Mouse (Mus musculus): ENCODE results near the gene Gm4981. TPM values are rescaled to one million over a fixed set of nuclear protein-coding genes. Genes with fewer than 3 reads are reported as not detected.
A peak's percentile ranks its signal among the peaks of the same experiment; 100 is the strongest.
"Not testable (repeated sequence)": the region's sequence is repeated elsewhere in the genome, so short reads cannot be mapped to it uniquely, and the experiment has no call there.

Gm4981 gene
- polyA plus RNA-seq, 1 experiment from 2014 or later: not detected

- H3K4me3 ChIP-seq; H3K4me1 ChIP-seq; H3K36me3 ChIP-seq; H3K27me3 ChIP-seq; H3K27ac ChIP-seq (replicated peaks); H3K4me2 ChIP-seq (replicated peaks); H3K9ac ChIP-seq (replicated peaks): not testable (repeated sequence)
- peak; percentile 86 for ATAC-seq (replicated peaks)
- WGBS: 88% methylated on average over 35 of the region's 35 CpGs
- peaks cover 12% of the 10 kb centered on the region for H3K9me3 ChIP-seq
These were observed 4.5 kb downstream of the Gm4981 start for GRCm38 (mm10) chr10:58231779-58232640.

- not testable (repeated sequence) for H3K4me2 ChIP-seq (replicated peaks); H3K9ac ChIP-seq (replicated peaks); H3K4me3 ChIP-seq; H3K4me1 ChIP-seq; H3K27me3 ChIP-seq; H3K36me3 ChIP-seq; H3K27ac ChIP-seq (replicated peaks)
- ATAC-seq (replicated peaks): peak; percentile 19
- H3K9me3 ChIP-seq: peaks cover 12% of the 10 kb centered on the region
- 83% methylated on average over 5 of the region's 7 CpGs for WGBS
These were observed 5.4 kb downstream of the Gm4981 start for GRCm38 (mm10) chr10:58231088-58231487.

GRCm38 (mm10) chr10:58230021-58230420 is 6.5 kb downstream of the Gm4981 start:
- not testable (repeated sequence) for H3K4me3 ChIP-seq; H3K27ac ChIP-seq (replicated peaks); H3K4me2 ChIP-seq (replicated peaks); H3K4me1 ChIP-seq; ATAC-seq (replicated peaks); H3K36me3 ChIP-seq; H3K9ac ChIP-seq (replicated peaks); H3K27me3 ChIP-seq
- H3K9me3 ChIP-seq: peaks cover 12% of the 10 kb centered on the region
- 58% methylated on average over 3 of the region's 3 CpGs for WGBS

GRCm38 (mm10) chr10:58227798-58228197 is 8.7 kb downstream of the Gm4981 start:
- not testable (repeated sequence) for H3K27me3 ChIP-seq; ATAC-seq (replicated peaks); H3K27ac ChIP-seq (replicated peaks); H3K4me2 ChIP-seq (replicated peaks); H3K4me3 ChIP-seq; H3K9ac ChIP-seq (replicated peaks); H3K4me1 ChIP-seq; H3K36me3 ChIP-seq
- H3K9me3 ChIP-seq: peaks cover 12% of the 10 kb centered on the region
- 89% methylated on average over 2 of the region's 6 CpGs for WGBS

- not testable (repeated sequence) for ATAC-seq (replicated peaks)
- 76% methylated on average over 4 of the region's 4 CpGs for WGBS
These were observed 10.1 kb downstream of the Gm4981 start for GRCm38 (mm10) chr10:58226357-58226756.

GRCm38 (mm10) chr10:58224827-58225785 is 11.4 kb downstream of the Gm4981 start, which contains the start of gene AW822073:
TSS of gene AW822073 (minus strand) at chr10:58224930.
- not testable (repeated sequence) for H3K36me3 ChIP-seq; H3K4me2 ChIP-seq (replicated peaks); H3K27ac ChIP-seq (replicated peaks); ATAC-seq (replicated peaks); H3K4me3 ChIP-seq; H3K27me3 ChIP-seq; H3K9ac ChIP-seq (replicated peaks); H3K9me3 ChIP-seq; H3K4me1 ChIP-seq
- 87% methylated on average over 18 of the region's 18 CpGs for WGBS

More at GRCm38 (mm10) chr10:58226357-58226756, 10.1 kb downstream of the Gm4981 start:
- H3K4me3 ChIP-seq; H3K9ac ChIP-seq (replicated peaks); H3K4me1 ChIP-seq; H3K9me3 ChIP-seq; H3K27me3 ChIP-seq; H3K4me2 ChIP-seq (replicated peaks); H3K36me3 ChIP-seq; H3K27ac ChIP-seq (replicated peaks): not testable (repeated sequence)

GRCm38 (mm10) chr10:58223972-58224805 is 12.3 kb downstream of the Gm4981 start:
- not testable (repeated sequence) for H3K9ac ChIP-seq (replicated peaks); H3K4me1 ChIP-seq; H3K9me3 ChIP-seq; H3K27me3 ChIP-seq; H3K4me3 ChIP-seq; H3K27ac ChIP-seq (replicated peaks); H3K4me2 ChIP-seq (replicated peaks); ATAC-seq (replicated peaks); H3K36me3 ChIP-seq
- 85% methylated on average over 31 of the region's 31 CpGs for WGBS

- WGBS: 88% methylated on average over 4 of the region's 6 CpGs
- H3K9me3 ChIP-seq; H3K9ac ChIP-seq (replicated peaks); ATAC-seq (replicated peaks); H3K4me3 ChIP-seq; H3K27me3 ChIP-seq; H3K4me2 ChIP-seq (replicated peaks); H3K36me3 ChIP-seq; H3K4me1 ChIP-seq; H3K27ac ChIP-seq (replicated peaks): not testable (repeated sequence)
These were observed 13.3 kb downstream of the Gm4981 start for GRCm38 (mm10) chr10:58223161-58223560.

- H3K27ac ChIP-seq (replicated peaks); H3K4me1 ChIP-seq; H3K4me2 ChIP-seq (replicated peaks); H3K36me3 ChIP-seq; H3K9ac ChIP-seq (replicated peaks); H3K27me3 ChIP-seq; H3K9me3 ChIP-seq; H3K4me3 ChIP-seq; ATAC-seq (replicated peaks): not testable (repeated sequence)
- WGBS: 90% methylated on average over 2 of the region's 2 CpGs
These were observed 14.9 kb downstream of the Gm4981 start for GRCm38 (mm10) chr10:58221571-58221970.

- no peak overlapping the region for H3K4me3 ChIP-seq
- no peak overlapping the region for H3K27ac ChIP-seq (replicated peaks)
- no peaks in the 10 kb centered on the region for H3K4me1 ChIP-seq
- no peaks in the 10 kb centered on the region for H3K27me3 ChIP-seq
- H3K4me2 ChIP-seq (replicated peaks): no peak overlapping the region
- no peak overlapping the region for H3K9ac ChIP-seq (replicated peaks)
- H3K9me3 ChIP-seq: no peaks in the 10 kb centered on the region; the same call in 1 of the 2 replicates
- no peak for ATAC-seq (replicated peaks)
- WGBS: 84% methylated on average over 6 of the region's 6 CpGs
- no peaks in the 10 kb centered on the region for H3K36me3 ChIP-seq
These were observed 15.8 kb downstream of the Gm4981 start for GRCm38 (mm10) chr10:58220726-58221125.

- no peak for ATAC-seq (replicated peaks)
- no peak overlapping the region for H3K4me2 ChIP-seq (replicated peaks)
These were observed 19.1 kb downstream of the Gm4981 start for GRCm38 (mm10) chr10:58217366-58217765.

More at GRCm38 (mm10) chr10:58217366-58217765, 19.1 kb downstream of the Gm4981 start:
- Histone ChIP-seq H3K27ac (replicated peaks) (no peak overlapping the region), H3K9me3 (no peaks in the 10 kb centered on the region), H3K36me3 (no peaks in the 10 kb centered on the region), H3K27me3 (no peaks in the 10 kb centered on the region), H3K9ac (replicated peaks) (no peak overlapping the region), H3K4me1 (no peaks in the 10 kb centered on the region), H3K4me3 (no peak overlapping the region)
- WGBS: 92% methylated on average over 3 of the region's 3 CpGs

Data from forebrain, embryonic 15.5 days (tissue).